ENCODE assay signal across 16 mouse cellular contexts in the genomic region with DNA sequence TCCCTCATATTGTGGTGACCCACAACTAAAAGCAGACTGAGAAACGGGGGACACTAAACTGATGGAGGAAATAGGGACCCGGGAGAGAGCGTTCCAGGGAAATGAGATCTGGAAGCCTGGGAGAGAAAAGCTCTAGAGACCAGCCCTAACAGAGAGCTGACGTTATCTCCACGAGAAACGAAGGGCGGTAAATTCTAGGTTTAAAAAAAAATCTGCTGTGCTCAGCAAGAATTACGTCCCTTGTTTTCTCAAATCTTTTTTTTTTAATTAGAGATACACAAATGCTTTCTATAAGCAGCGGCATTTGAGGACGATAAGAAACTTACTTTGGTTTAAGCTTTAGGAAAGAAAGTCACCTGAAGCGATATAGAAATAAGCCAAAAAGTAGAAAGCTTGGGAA.
"Had no signal": no experiment of that assay in that cellular context is flagged by ENCODE, and none has a peak within 500 bp of the region (broad histone marks: within the 10 kb centered on the region; RNA-seq: fewer than 3 reads in every experiment).

No protein-coding gene starts in this region.

- H3K4me2 ChIP-seq: neural tube, embryonic 13.5 days; neural tube, embryonic 15.5 days; stomach, embryonic 15.5 days had no signal

- H3K36me3 ChIP-seq: neural tube, embryonic 13.5 days; neural tube, embryonic 15.5 days; stomach, embryonic 15.5 days had no signal

- H3K4me3 ChIP-seq: neural tube, embryonic 13.5 days; neural tube, embryonic 15.5 days; stomach, embryonic 15.5 days had no signal

- H3K27me3 ChIP-seq: neural tube, embryonic 13.5 days; neural tube, embryonic 15.5 days; stomach, embryonic 15.5 days had no signal

- H3K9ac ChIP-seq: neural tube, embryonic 13.5 days; neural tube, embryonic 15.5 days; stomach, embryonic 15.5 days had no signal

- H3K9me3 ChIP-seq: neural tube, embryonic 13.5 days; neural tube, embryonic 15.5 days; stomach, embryonic 15.5 days had no signal

- DNase-seq: retina, postnatal 1 day; right cerebral cortex, adult 18-20 months; right cerebral cortex, postnatal 14 days; right cerebral cortex, postnatal 25 days; right cerebral cortex, postnatal 4 days; spleen, adult 18-20 months; thymus, adult 18-20 months; thymus, adult 2 months; thymus, postnatal 14 days; thymus, postnatal 25 days; thymus, postnatal 36 days; thymus, postnatal 4 days had no signal

- H3K4me1 ChIP-seq: neural tube, embryonic 13.5 days; neural tube, embryonic 15.5 days; stomach, embryonic 15.5 days had no signal

- H3K27ac ChIP-seq: neural tube, embryonic 13.5 days; neural tube, embryonic 15.5 days; stomach, embryonic 15.5 days; stomach, postnatal 0 days had no signal
